Mouse (Mus musculus) naive thymus-derived CD4-positive, alpha-beta T cell, adult 2 months (primary cell): ENCODE results near the gene Olfr539.
"Not testable (repeated sequence)": the region's sequence is repeated elsewhere in the genome, so short reads cannot be mapped to it uniquely, and the experiment has no call there.

Experiments
- DNase-seq: peaks from one replicate; pipeline ENCODE4 v3.0.0-alpha.2; 2011; ENCODE audit warnings: low read depth

Gene Olfr539

DNA sequence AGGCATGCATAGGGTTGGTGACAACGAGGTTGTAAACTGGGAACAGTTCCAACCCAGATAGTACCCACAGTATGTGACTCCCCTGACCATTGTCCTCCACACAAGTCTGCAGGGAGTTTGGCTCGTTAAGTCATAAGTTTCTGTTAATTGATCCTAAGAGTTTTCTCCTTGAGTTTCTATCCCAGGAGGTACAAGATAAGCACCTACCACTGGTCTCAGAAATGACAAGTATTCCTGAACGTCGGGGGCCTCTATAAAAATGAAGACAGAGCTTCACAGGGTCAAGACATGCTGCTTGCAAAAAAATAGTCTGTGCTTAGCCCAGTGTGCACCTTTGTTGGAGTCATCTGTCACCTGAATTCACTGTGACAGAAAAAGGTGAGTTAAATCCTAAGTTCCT is at the start of gene Olfr539:
Gene Olfr539 (plus strand): TSS at position 301 of the 400 bp plus-strand sequence.
- DNase-seq: no peak

GRCm38 (mm10) chr7:140628670-140629069 is 31.1 kb upstream of the Olfr539 start, which contains the start of gene Olfr61:
Gene Olfr61, plus strand, starts transcription at chr7:140628970.
- DNase-seq: not testable (repeated sequence)

GRCm38 (mm10) chr7:140630559-140630958 is 29.2 kb upstream of the Olfr539 start:
- no peak for DNase-seq

GRCm38 (mm10) chr7:140646152-140646551 is 13.6 kb upstream of the Olfr539 start, which contains the start of gene Olfr53:
Gene Olfr53, plus strand, starts transcription at chr7:140646452.
- DNase-seq: no peak

DNA sequence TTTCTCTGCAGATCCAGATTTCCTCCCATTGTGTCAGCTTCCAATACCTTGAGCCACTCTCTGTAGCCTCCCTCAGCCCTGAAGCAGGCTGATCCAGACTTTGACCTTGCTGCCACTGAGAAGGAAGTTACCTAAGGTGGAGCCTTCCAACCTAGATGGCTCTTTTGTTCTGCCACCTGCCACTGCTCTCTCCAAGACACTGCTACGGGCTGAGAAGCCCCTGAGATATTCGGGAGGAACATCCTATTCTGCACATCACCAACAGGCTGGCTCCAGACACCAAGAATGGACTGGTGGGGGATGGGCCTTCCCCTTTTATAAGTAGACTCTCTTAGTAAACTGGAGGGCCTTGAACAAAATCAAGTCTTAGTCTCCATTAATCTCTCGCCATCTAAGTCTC is 11.0 kb downstream of the Olfr539 start:
- DNase-seq: not testable (repeated sequence)

DNA sequence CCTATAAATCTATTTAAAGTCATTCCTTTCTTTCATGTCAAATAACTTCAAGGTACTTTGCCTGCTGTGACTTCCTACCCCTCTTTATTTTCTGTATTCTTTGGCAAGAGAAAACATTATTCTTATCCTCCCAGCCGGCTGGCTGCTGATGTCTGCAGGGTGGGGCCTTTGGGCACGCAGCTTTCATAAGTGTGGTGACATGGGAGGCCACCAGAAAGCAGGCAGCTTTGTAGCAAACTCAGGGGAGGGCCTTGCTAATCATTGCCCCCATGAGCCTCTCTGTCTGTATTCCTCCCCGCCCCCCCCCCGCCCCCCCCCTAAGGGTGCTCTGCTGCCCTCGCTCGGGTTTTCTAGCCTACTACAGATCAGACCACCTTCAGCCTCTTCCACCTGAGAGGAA is 16.1 kb downstream of the Olfr539 start:
- no peak for DNase-seq

DNA sequence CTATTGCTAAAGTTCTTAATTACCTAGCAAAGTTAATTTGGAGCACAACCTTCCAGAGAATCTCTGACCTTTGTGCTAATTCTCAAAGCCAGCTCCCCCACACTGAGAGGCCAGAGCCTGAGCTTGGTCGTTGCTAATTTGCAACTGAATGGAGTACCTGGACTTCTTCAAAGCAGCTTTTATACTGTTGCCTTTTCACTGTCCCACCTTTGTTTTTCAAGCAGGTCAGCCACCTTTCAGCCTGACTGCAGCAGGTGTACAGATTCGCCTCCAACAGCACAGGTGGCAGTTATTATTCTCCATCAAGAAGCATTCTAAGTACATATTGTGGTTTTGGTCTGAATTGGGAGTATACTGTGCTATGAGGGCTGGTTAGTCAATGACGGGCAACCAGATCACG is 19.9 kb downstream of the Olfr539 start:
- not testable (repeated sequence) for DNase-seq

- no peak for DNase-seq
Measured at GRCm38 (mm10) chr7:140681651-140682050, 21.9 kb downstream of the Olfr539 start, which contains the start of gene Olfr45. Gene Olfr45, plus strand, starts transcription at chr7:140681951.

DNA sequence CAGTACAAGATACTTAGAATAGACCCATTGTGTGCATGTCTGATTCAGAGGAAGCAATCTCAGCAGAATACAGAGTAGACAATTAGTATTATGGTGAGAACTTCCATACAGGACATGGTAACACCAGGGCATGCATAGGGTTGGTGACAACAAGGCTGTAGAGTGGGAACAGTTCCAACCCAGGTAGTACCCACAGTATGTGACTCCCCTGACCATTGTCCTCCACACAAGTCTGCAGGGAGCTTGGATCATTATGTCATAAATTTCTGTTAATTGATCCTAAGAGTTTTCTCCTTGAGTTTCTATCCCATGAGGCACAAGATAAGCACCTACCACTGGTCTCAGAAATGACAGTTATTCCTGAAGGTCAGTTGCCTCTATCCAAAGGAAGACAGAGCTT is 37.2 kb downstream of the Olfr539 start, which contains the start of gene Olfr541:
Gene Olfr541 (plus strand): TSS at position 301 of the 400 bp plus-strand sequence.
- no peak for DNase-seq

GRCm38 (mm10) chr7:140706348-140706747 is 46.6 kb downstream of the Olfr539 start:
- no peak for DNase-seq

- DNase-seq: no peak
Measured at GRCm38 (mm10) chr7:140707536-140708284, 48.0 kb downstream of the Olfr539 start.

DNA sequence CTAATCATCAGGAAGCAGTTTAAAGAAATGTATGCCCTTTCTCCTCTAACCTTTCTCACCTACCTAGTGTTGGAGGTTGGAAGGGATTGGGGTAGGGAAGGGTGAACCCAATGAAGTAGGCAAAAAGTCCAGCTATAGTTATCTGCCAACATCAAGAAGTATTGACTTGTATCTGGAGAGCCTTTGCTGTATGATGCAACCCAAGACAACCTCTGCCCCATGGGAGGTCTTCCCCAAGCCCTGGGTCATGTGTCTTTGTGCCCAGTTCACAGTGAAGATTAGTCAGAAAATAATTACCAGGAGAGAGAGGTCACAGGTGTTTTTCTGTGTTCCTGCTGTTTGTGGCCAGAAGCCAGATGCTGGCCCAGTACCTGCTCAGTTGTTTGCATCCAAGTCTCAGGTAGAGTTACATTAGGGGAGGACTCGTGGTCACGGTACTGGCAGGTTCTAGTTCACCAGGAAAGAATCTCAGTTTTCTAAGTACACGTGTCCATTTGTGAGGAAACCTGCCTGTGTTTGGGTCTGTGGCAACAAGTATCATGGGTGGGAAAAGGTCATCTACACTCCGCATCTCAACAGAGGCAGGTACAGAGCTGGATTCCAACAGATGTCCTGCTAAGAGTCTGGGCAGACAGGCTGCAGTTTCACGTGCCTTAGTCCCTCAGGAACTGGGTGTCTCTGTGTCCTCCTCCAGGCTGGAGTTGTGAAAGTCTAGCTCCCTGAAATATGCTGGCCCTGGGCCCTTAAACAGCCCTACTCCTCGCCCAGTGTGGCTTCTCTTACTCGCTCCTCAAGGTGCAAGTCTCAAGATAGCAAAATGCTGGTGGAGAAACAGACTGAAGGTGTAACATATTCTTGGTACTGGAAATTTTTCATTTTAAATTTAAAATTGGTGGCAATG is 57.7 kb downstream of the Olfr539 start:
- DNase-seq: no peak

- DNase-seq: no peak
Measured at GRCm38 (mm10) chr7:140721095-140721494, 61.4 kb downstream of the Olfr539 start.

DNA sequence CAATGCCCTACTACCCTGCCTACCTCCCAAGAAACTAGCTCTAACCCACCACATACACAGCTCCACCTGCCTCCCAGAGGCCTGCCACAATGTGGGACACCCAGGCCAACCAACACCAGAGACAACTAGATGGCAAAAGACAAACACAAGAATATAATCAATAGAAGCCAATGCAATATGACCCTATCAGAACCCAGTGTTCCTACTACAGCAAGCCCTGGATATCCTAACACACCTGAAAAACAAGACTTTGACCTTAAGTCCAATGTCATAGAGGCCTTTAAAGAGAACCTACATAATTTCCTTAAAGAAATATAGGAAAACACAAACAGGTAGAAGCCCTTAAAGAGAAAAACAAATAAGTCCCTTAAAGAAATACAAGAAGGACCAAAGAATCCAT is 65.8 kb downstream of the Olfr539 start:
- no peak for DNase-seq
